Mouse (Mus musculus) embryonic fibroblast, embryonic 13.5 days (primary cell): ENCODE data around the gene Poc5. TPM values are rescaled to one million over a fixed set of nuclear protein-coding genes. Genes with fewer than 3 reads are reported as not detected.
A peak's percentile ranks its signal among the peaks of the same experiment; 100 is the strongest.

Experiments used
- H3K27ac ChIP-seq: 2 replicates; pipeline ENCODE4 v1.5.1; 2012; ENCODE audit warnings: low read length, control low read depth, inconsistent platforms; ENCODE audit not compliant: insufficient read depth
- H3K4me1 ChIP-seq: 2 replicates; pipeline ENCODE4 v1.6.1; 2011; ENCODE audit warnings: low read length; ENCODE audit not compliant: control insufficient read depth, insufficient read depth
- H3K4me3 ChIP-seq: 2 replicates; pipeline ENCODE4 v1.5.1; 2011; ENCODE audit warnings: mild to moderate bottlenecking, control low read depth, low read length; ENCODE audit not compliant: insufficient read depth
- CTCF ChIP-seq: IDR thresholded peaks from 2 replicates; pipeline ENCODE4 v1.5.1; 2011; ENCODE audit warnings: mild to moderate bottlenecking, control low read depth, low read length, moderate library complexity, borderline replicate concordance; ENCODE audit not compliant: insufficient read depth
- POLR2A ChIP-seq: IDR thresholded peaks from 2 replicates; pipeline ENCODE4 v1.6.1; 2011; ENCODE audit warnings: low read depth, mild to moderate bottlenecking, control low read depth, low read length, moderate library complexity
- polyA plus RNA-seq: library from polyadenylated mRNA; stranded (reverse); fragments of >200 nt; gene quantifications from 2 replicates; pipeline ENCODE4 v1.2.4, GENCODE M21; 2011; ENCODE audit warnings: low read depth; ENCODE audit not compliant: missing spikeins, insufficient read length

The Poc5 gene
- polyA plus RNA-seq, 1 experiment, result 16.3 TPM

GRCm38 (mm10) chr13:96451386-96452140 lies 63.5 kb downstream of the Poc5 start:
- no peak for TF ChIP-seq CTCF
- no peak for TF ChIP-seq POLR2A
- Histone ChIP-seq H3K4me1 (no peaks in the 10 kb centered on the region), H3K4me3 (no peak overlapping the region), H3K27ac (no peak overlapping the region)

GRCm38 (mm10) chr13:96452621-96453020 lies 64.5 kb downstream of the Poc5 start:
- Histone ChIP-seq H3K27ac (no peak overlapping the region), H3K4me1 (no peaks in the 10 kb centered on the region), H3K4me3 (no peak overlapping the region)
- TF ChIP-seq POLR2A (no peak), CTCF (no peak)

GRCm38 (mm10) chr13:96454288-96454687 lies 66.2 kb downstream of the Poc5 start:
- H3K4me3 ChIP-seq, result no peak overlapping the region
- no peak overlapping the region for H3K27ac ChIP-seq
- TF ChIP-seq POLR2A (no peak), CTCF (no peak)

GRCm38 (mm10) chr13:96457566-96457965 lies 69.5 kb downstream of the Poc5 start:
- TF ChIP-seq CTCF, result no peak
- TF ChIP-seq POLR2A, result no peak
- Histone ChIP-seq H3K4me3 (no peak overlapping the region), H3K27ac (peak overlapping the region; percentile 34), H3K4me1 (0 out of 2 replicates have a peak, but pooled peaks cover 2% of the 10 kb centered on the region)

More at GRCm38 (mm10) chr13:96454288-96454687, 66.2 kb downstream of the Poc5 start:
- H3K4me1 ChIP-seq, result 0 out of 2 replicates have a peak, but pooled peaks cover 2% of the 10 kb centered on the region

GRCm38 (mm10) chr13:96458018-96458417 lies 69.9 kb downstream of the Poc5 start:
- H3K27ac ChIP-seq, result peak overlapping the region; percentile 34

GRCm38 (mm10) chr13:96458606-96459005 lies 70.5 kb downstream of the Poc5 start:
- TF ChIP-seq CTCF (no peak), POLR2A (no peak)
- no peak overlapping the region for H3K4me3 ChIP-seq
- H3K4me1 ChIP-seq, result 0 out of 2 replicates have a peak, but pooled peaks cover 2% of the 10 kb centered on the region
- H3K27ac ChIP-seq, result no peak overlapping the region; the same call in 1 of the 2 replicates

More at GRCm38 (mm10) chr13:96458018-96458417, 69.9 kb downstream of the Poc5 start:
- TF ChIP-seq POLR2A, result no peak
- TF ChIP-seq CTCF, result no peak
- Histone ChIP-seq H3K4me1 (0 out of 2 replicates have a peak, but pooled peaks cover 2% of the 10 kb centered on the region), H3K4me3 (no peak overlapping the region)

- Histone ChIP-seq H3K4me3 (no peak overlapping the region), H3K27ac (no peak overlapping the region), H3K4me1 (0 out of 2 replicates have a peak, but pooled peaks cover 2% of the 10 kb centered on the region)
- TF ChIP-seq POLR2A (no peak), CTCF (no peak)
Measured at GRCm38 (mm10) chr13:96462644-96463043, 74.5 kb downstream of the Poc5 start.

GRCm38 (mm10) chr13:96465315-96465714 lies 77.2 kb downstream of the Poc5 start:
- Histone ChIP-seq H3K27ac (no peak overlapping the region), H3K4me3 (no peak overlapping the region), H3K4me1 (no peaks in the 10 kb centered on the region)
- TF ChIP-seq CTCF, result no peak
- TF ChIP-seq POLR2A, result no peak

Other genes starting within 250 kb of the Poc5 start
- not detected in 2 replicates for gene Ankdd1b, start 82.9 kb downstream of the Poc5 start, polyA plus RNA-seq
- gene Gm17622, start 102.4 kb downstream of the Poc5 start, polyA plus RNA-seq, result not detected in 2 replicates
- gene Polk, start 154.3 kb downstream of the Poc5 start, polyA plus RNA-seq, result 40.5 and 42.4 TPM in 2 replicates
- gene Col4a3bp, start 154.3 kb downstream of the Poc5 start, polyA plus RNA-seq, result 55.9 and 57.0 TPM in 2 replicates